Mouse (Mus musculus): ENCODE results near the gene Pld6. TPM values are rescaled to one million over a fixed set of nuclear protein-coding genes. Genes with fewer than 3 reads are reported as not detected.

Gene Pld6
- total RNA-seq, 2 experiments from 2014 or later, result 0.75 to 1.3 TPM

GRCm38 (mm10) chr11:59760796-59761195 lies 26.6 kb downstream of the Pld6 start:
- intact Hi-C loops (cut with DNase I), result no loop called here
- Histone ChIP-seq H3K4me3 (no peak overlapping the region), H3K27ac (peak overlapping the region; percentile 24; the same call in 1 of the 2 replicates)
- no peak for TF ChIP-seq CTCF (IDR thresholded peaks at IDR 0.05)
- no peak for DNase-seq (ENCODE audit: extremely low spot score in 1 of 2, low spot score in 2 of 2)

- DNase-seq (ENCODE audit: extremely low spot score in 1 of 2, low spot score in 2 of 2), result no peak
- TF ChIP-seq CTCF (IDR thresholded peaks at IDR 0.05), result no peak
- intact Hi-C loops (cut with DNase I), result loop anchor here (10.0 kb wide), 1 partner anchor 235 kb away; the partner anchor contains the start of gene Zkscan17
- H3K27ac ChIP-seq, result peak overlapping the region; percentile 44
- H3K4me3 ChIP-seq, result no peak overlapping the region
These were observed 27.8 kb downstream of the Pld6 start for GRCm38 (mm10) chr11:59759626-59760025.

GRCm38 (mm10) chr11:59759178-59759577 lies 28.3 kb downstream of the Pld6 start:
- DNase-seq (ENCODE audit: extremely low spot score in 1 of 2, low spot score in 2 of 2), result peak in 1 of 2 experiments; percentile 37
- Histone ChIP-seq H3K27ac (peak overlapping the region; percentile 44), H3K4me3 (no peak overlapping the region)
- TF ChIP-seq CTCF (IDR thresholded peaks at IDR 0.05), result no peak; the same call in none of the 2 replicates
- intact Hi-C loops (cut with DNase I), result loop anchor here (10.0 kb wide), 1 partner anchor 234 kb away; the partner anchor contains the start of gene Zkscan17

GRCm38 (mm10) chr11:59758191-59758985 lies 29.1 kb downstream of the Pld6 start:
- no peak for TF ChIP-seq CTCF (IDR thresholded peaks at IDR 0.05)
- intact Hi-C loops (cut with DNase I), result loop anchor here (10.0 kb wide), 1 partner anchor 234 kb away; the partner anchor contains the start of gene Zkscan17
- Histone ChIP-seq H3K27ac (peak overlapping the region; percentile 44), H3K4me3 (no peak overlapping the region)
- DNase-seq (ENCODE audit: extremely low spot score in 1 of 2, low spot score in 2 of 2), result no peak

DNA sequence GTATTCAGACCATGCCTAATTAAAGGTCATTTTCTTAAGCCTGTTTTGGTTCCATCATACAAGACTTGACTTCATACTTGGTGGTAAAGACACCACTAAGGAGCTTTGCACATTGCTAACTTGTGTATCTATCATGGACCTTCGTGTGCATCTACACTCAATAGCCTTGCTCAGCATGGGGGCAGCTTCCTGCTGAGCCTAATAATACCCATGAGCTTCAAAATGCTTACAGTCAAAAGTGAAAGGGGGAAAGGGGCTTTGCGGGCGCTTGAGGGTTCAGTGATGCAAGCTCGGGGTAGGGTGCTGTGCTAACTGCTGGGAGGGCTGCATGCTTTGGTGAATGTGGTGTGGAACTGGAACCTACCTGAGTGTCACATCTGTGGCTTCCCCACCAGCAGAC lies 31.1 kb downstream of the Pld6 start:
- no peak for DNase-seq (ENCODE audit: extremely low spot score in 1 of 2, low spot score in 2 of 2)
- no peak for TF ChIP-seq CTCF (IDR thresholded peaks at IDR 0.05)
- intact Hi-C loops (cut with DNase I), result loop anchor here (10.0 kb wide), 1 partner anchor 232 kb away; the partner anchor contains the start of gene Zkscan17
- no peak overlapping the region for H3K27ac ChIP-seq
- no peak overlapping the region for H3K4me3 ChIP-seq

GRCm38 (mm10) chr11:59754504-59754903 lies 32.9 kb downstream of the Pld6 start:
- Histone ChIP-seq H3K4me3 (no peak overlapping the region), H3K27ac (no peak overlapping the region)
- DNase-seq (ENCODE audit: extremely low spot score in 1 of 2, low spot score in 2 of 2), result no peak
- no peak for TF ChIP-seq CTCF (IDR thresholded peaks at IDR 0.05)
- intact Hi-C loops (cut with DNase I), result loop anchor here (10.0 kb wide), 1 partner anchor 230 kb away; the partner anchor contains the start of gene Zkscan17

- intact Hi-C loops (cut with DNase I), result no loop called here
- H3K27ac ChIP-seq, result no peak overlapping the region
- no peak for DNase-seq (ENCODE audit: extremely low spot score in 1 of 2, low spot score in 2 of 2)
- no peak overlapping the region for H3K4me3 ChIP-seq
- no peak for TF ChIP-seq CTCF (IDR thresholded peaks at IDR 0.05)
These were observed 38.4 kb downstream of the Pld6 start for GRCm38 (mm10) chr11:59749050-59749449.

- intact Hi-C loops (cut with DNase I), result loop anchor here (1.0 kb wide), 1 partner anchor 122 kb away; no protein-coding TSS in a partner anchor
- H3K27ac ChIP-seq, result no peak overlapping the region
- TF ChIP-seq CTCF (IDR thresholded peaks at IDR 0.05), result peak; percentile 76
- DNase-seq (ENCODE audit: extremely low spot score in 1 of 2, low spot score in 2 of 2), result no peak
- H3K4me3 ChIP-seq, result no peak overlapping the region
These were observed 40.8 kb downstream of the Pld6 start for GRCm38 (mm10) chr11:59746614-59747013.

- Histone ChIP-seq H3K4me3 (no peak overlapping the region), H3K27ac (no peak overlapping the region)
- intact Hi-C loops (cut with DNase I), result loop anchor here (1.0 kb wide), 1 partner anchor 122 kb away; no protein-coding TSS in a partner anchor
- no peak for DNase-seq (ENCODE audit: extremely low spot score in 1 of 2, low spot score in 2 of 2)
- TF ChIP-seq CTCF (IDR thresholded peaks at IDR 0.05), result no peak
These were observed 41.6 kb downstream of the Pld6 start for GRCm38 (mm10) chr11:59745851-59746250.

DNA sequence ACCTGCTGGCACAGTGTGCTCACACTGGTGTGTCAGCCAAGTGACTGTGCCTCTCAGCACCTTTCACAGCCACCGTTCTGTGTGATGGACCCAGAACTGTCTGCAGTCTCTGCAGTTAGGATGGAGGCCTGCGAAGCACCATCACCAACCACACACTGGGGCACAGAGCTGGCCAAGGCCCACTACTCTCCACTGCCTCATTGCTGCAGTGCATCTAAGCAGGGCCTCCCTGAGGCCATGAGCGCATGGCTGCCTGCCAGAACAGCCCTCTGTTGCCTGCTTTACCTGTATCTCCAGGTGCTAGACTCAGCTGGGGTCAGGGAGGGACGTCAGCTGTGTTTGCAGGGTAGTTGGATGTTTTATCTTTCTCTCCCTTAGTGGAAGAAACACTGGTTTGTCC lies 43.1 kb downstream of the Pld6 start:
- intact Hi-C loops (cut with DNase I), result no loop called here
- Histone ChIP-seq H3K4me3 (no peak overlapping the region), H3K27ac (peak overlapping the region; percentile 24)
- TF ChIP-seq CTCF (IDR thresholded peaks at IDR 0.05), result no peak
- no peak for DNase-seq (ENCODE audit: extremely low spot score in 1 of 2, low spot score in 2 of 2)

GRCm38 (mm10) chr11:59743712-59744111 lies 43.7 kb downstream of the Pld6 start:
- intact Hi-C loops (cut with DNase I), result no loop called here
- DNase-seq (ENCODE audit: extremely low spot score in 1 of 2, low spot score in 2 of 2), result no peak
- no peak overlapping the region for H3K4me3 ChIP-seq
- TF ChIP-seq CTCF (IDR thresholded peaks at IDR 0.05), result no peak
- peak overlapping the region; percentile 24; the same call in 1 of the 2 replicates for H3K27ac ChIP-seq

DNA sequence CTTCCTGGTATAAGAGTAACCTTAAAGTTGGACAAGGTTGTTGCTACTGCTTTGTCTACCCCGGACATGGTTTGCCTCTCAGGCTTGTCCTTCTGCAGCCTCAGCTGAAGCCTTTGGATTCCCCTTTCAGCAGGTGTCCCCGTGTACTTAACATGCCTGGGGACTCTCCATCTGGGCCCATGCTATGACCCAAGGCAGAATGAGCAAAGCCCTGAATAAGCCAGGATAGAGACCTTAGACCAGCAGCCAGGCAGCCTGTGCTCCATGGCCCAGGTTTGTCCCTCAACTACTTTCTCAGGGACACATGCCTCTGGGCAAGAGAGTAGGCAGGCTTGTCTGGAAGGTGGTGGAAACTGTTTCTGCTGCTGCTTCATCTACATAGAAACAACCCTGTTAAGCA lies 44.1 kb downstream of the Pld6 start:
- Histone ChIP-seq H3K27ac (peak overlapping the region; percentile 24; the same call in 1 of the 2 replicates), H3K4me3 (no peak overlapping the region)
- no peak for TF ChIP-seq CTCF (IDR thresholded peaks at IDR 0.05)
- no peak for DNase-seq (ENCODE audit: extremely low spot score in 1 of 2, low spot score in 2 of 2)
- intact Hi-C loops (cut with DNase I), result no loop called here

All from left cerebral cortex, adult 2 months (tissue).